Mouse (Mus musculus) urinary bladder, postnatal 36 days (tissue): ENCODE measurements at regions not wholly inside any gene's neighbourhood (a gene's known extent, or its start where the extent isn't known, plus 50 kb on each side); places are given as distances from the start of the nearest gene placed in this dataset.

Experiments
- DNase-seq, 2 experiments: peaks; one replicate each; pipeline ENCODE4 v3.0.0; 2022; ENCODE audit warnings: low spot score in 2 of 2, mixed read lengths in 1 of 2

DNA sequence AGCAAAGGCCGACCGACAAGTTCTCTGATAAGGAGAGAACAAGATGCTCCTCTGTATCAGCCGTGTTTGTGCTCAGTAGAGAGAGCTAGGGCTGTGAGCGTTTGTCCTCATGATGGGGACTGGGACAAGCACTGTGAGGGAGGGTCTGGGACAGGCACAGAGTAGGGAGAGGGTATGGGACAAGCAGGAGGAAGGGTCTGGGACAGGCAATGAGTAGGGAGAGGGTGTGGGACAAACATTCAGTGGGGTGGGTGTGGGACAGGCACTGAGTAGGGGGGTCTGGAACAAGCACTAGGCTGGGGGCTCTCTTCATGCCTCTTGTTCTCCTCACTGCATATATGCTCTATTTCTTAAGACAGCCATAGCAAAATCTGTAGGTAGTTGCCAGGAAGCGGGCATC, 70.2 kb upstream of the Plcl2 start:
- DNase-seq, result no peak

DNA sequence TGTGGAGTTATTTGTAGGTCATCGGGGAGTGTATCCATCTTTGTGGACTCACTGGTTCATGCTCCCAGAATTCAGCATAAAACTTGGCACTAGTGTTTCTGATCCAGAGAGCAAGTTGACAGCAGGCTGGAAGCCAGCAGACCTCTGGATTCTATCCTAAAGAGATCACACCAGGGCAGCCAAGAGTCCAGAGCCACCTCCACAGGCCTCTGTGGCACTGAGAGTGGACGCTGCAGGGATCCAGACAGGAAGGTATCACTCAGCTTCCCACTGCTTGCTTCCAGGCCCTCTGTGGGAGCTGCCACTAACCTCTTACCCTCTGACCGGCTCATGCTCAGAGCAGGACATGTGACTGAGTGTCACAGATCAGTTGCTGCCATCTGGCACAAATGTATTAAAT, 69.8 kb upstream of the Plcl2 start:
- no peak for DNase-seq

DNA sequence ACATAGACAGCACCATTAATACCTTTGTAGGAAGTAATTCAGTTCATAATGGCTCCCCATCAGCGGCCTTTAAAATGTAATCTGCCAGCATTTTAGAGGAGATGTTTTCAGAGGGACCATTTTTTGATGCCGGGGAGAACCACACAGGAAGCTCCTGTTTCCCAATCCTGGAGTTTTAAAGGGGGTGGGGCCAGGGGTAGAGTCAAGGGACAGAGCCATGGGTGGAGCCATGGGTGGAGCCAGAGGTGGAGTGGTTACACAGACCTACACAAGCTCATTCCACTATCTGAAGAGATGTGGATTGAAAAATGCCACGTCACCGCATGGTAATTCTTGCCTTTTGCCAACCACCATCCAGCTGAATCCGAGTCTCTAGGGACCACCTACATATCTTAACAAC, 67.1 kb upstream of the Plcl2 start:
- no peak for DNase-seq

DNA sequence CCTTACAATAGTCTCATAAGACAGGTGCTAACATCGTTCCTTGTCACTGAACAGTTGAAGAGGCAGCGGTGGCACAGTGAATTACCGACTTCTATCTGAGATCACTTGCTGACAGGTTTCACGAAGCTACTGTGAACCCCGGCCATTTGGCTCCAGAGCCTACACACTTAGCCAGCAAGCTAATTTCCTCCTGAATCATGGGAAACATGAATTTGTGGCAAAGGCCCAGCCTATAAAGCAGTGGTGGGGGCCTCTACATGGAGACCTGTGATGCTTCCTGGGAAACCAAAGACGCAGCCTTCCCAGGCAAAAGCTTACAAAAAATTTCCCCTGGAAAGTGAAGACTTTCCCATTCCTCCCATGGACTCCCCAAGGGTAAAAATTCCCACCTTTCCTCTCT, 66.3 kb upstream of the Plcl2 start:
- DNase-seq, result no peak

DNA sequence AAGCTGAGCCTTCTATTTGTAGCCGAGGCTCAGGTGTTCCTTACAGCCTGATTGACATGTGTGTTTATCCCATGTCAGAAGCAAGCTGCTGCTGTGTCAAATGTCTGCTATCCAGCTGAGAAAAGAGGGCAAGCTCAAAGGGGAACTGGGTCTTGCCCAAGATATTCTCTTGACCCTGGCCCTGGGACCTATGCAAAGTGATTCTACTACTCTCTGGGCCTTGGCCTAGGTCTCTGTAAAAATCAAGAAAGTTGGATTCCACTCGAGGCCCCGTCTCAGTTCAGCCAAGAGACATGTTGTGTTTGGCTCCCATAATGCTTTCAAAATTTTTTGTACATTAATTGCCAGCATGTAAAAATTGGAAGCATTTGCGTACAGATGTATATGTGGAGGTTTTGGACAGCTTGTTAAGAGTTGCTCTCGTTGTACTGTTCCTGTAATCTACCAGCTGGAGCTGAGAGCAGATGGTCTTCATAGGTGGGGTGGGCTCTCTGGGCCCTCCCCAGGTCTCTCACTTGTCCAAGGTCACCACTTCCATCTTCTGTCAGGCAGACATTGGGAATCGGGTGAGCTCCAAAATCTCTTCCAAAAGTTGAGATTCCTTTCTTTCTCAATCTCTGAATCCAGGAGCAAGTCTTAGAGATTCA, 65.7 kb upstream of the Plcl2 start:
- no peak for DNase-seq

DNA sequence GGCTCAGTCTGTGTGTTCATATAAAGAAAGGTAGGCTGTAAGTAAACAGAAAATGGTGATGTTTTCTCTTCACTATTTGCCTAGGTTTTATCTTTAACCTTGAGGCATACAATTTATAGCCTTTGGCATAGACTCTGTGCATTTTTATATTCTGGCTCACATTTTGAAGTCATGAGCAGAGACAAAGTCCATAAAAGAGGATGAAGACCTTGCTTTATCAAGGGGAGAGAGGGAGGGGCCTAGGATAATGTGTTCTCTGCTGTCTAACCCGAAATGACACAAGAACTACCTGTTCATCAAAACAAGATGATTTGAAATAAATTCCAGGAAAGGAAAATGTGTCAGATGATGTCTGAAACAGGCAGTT, 65.2 kb upstream of the Plcl2 start:
- no peak for DNase-seq

DNA sequence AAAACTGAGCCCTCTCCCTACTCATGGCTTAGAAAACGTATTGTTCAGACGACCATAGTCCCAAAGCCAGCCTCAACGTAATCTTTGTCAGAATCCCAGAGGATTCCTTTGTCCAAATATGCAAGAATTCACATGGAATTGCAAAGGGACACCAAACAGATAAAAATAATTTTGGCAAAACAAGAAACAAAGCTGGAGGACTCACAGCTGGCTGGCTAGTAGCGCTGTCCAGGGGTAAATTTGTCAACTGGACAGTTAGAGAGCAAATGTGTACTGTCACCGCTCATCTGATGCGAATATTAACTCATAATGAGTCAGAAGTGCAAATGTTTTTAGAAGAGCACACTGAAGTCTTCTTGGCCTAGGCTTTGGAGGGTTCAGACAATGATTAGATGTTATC, 60.5 kb upstream of the Plcl2 start:
- no peak for DNase-seq

DNA sequence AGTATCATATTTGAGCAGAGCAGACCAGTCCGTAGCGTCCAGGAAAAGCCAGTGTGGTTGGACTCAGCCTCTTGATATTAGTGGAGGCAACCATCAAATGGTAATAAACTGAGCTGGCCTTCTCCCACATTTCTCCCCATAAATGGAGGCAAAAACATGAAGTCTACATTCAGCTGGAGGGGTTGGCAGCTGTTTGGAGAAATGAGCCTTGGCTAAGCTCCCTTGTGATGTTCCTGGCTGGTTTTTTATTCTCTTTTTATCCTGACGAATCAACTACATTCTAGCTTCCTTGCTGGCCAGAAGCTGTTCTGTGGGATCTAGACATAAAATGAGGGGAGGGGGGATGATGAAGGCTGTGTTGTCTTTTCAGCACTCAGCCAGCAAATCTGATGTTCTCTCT, 57.6 kb upstream of the Plcl2 start:
- no peak for DNase-seq

DNA sequence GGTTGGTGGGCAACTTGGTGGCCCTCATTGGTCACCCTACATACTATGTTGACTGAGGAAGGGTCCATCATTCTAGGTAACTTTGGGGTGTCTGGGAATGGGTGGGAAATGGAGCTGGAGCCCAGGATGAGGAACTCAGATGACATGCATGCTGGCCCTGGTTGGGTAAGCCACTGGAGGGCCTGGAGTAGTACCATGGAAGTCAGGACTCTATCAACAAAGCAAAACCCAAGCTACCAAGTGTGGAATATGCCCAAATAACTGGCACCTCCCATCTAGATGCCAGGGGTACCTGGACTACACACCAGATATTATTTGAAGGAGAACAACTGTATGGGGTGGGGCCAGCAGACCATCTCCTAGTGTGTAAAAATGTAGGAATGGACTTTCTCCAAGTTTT, 55.7 kb upstream of the Plcl2 start:
- no peak for DNase-seq

DNA sequence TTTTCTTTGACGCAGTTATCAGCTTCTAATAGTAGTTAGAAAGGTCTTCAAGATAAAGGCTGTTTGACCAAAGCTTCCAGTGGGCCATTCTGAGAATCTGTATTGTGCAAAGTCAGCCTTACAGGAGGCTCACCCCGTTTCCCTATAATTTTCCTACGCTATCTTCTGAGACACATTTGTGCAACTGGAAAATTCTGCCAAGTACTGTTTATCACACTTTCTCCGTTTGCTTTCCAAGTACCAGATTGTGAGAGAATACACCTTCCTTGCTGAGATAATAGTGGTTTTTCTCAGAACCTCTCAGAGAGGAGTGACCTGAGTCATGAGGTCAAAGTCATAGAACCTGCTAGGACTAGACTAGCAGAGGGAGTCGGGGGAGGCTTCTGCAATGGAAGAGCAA, 55.2 kb upstream of the Plcl2 start:
- DNase-seq, result no peak

DNA sequence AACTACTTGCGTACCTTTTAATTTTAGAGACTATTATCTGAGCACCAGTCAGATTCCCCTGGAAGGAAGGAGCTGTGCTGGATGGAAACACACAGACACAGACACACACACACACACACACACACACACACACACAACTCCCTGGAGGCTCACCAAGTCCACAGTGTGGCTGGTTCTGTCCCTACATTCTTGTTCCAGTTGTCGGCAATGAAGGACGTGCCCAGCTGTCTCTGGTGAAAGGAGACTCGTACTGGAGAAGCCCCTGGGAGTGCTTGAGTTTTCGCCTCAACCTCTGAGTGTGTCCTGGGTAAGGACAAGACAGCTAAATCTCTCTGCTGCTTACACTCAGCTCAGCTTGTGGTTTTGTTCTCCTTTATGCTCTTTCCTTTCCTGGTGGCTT, 54.3 kb upstream of the Plcl2 start:
- no peak for DNase-seq

DNA sequence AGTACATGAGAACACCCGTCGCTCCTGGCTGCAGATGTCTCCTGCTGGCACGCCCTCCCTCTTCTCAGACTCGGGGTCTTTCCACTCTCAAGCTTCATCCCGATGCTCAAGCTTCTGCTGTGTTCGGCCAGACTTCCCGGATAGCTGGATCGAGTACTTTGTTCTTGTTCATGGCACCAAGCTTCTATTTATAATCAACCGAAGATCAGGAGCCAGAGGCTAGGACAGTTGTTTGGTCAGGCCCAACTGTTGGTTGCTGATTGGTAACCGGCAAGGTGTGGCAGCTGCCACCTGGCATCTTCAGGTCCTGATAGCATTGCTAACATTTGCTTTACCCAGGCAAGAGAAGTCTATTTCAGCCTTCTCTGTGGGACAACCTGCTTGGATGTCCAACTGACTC, 53.5 kb upstream of the Plcl2 start:
- no peak for DNase-seq

DNA sequence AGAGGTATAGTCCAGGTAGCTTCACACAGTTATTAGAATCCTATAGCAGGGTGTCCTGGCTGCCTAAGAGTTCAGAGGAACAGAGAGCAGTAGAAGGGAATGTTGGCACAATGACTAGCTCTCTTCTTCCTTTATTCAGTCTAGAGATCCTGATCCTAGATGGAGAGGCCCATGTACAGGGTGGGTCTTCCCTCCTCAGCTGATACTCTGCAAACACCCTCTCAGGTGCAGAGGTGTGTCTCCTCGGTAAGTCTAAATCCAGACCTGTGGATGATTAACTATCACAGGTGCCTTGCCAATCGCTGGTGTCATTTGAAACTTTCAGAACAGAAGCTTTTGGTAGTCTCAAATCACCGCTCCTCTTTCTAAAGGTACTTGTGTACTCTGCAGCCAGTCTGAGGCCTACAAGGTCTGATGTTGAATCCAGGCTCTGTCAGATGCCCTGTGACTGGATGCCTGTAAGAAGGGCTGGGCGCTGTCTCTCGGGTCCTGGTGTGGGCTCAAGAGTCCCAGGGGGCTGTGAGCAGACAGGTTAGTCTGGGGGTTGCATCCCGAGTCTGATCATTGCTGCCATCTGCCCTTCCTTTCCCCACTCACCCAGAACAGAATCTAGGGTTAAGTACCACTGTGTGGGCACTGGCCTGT, 52.0 kb upstream of the Plcl2 start:
- DNase-seq, result no peak

DNA sequence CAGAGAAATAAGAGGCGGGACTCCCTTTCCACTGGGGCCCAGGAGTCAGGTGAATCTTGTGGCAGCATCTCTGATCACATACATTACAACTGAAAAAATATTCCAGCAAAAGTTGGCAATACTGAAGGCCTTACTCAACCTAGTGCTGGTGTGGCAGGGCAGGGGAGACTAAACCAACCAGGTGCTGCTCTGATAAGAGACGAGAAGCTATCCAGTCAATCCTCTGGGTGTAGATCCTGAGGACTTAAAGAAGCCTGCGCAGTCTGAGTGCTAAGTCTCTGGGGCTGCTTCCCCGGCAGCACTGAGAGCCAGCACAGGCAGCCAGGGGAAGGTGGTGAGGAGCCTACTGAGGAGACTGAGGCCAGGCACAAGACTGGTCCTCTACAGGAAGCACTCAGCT, 51.0 kb upstream of the Plcl2 start:
- no peak for DNase-seq
